Mouse (Mus musculus): ENCODE data around the gene Pgpep1.
A peak's percentile ranks its signal among the peaks of the same experiment; 100 is the strongest.

Pgpep1 gene

GRCm38 (mm10) chr8:70659604-70660272 is 450 bp downstream of the Pgpep1 start:
- DNase-seq (ENCODE audit: low spot score in 2 of 2), result peak; percentile 53 to 68

GRCm38 (mm10) chr8:70658897-70659603 is 1.1 kb downstream of the Pgpep1 start:
- peak; percentile 65 for DNase-seq (ENCODE audit: low spot score in 2 of 2)

GRCm38 (mm10) chr8:70657739-70658138 is 2.4 kb downstream of the Pgpep1 start:
- no peak for DNase-seq (ENCODE audit: low spot score in 2 of 2)

- DNase-seq (ENCODE audit: low spot score in 2 of 2), result no peak
Measured at GRCm38 (mm10) chr8:70657214-70657613, 3.0 kb downstream of the Pgpep1 start.

- no peak for DNase-seq (ENCODE audit: low spot score in 2 of 2)
Measured at GRCm38 (mm10) chr8:70656193-70656790, 3.9 kb downstream of the Pgpep1 start.

GRCm38 (mm10) chr8:70655469-70655868 is 4.7 kb downstream of the Pgpep1 start:
- DNase-seq (ENCODE audit: low spot score in 2 of 2), result no peak

- peak in 1 of 2 experiments; percentile 52 for DNase-seq (ENCODE audit: low spot score in 2 of 2)
Measured at GRCm38 (mm10) chr8:70654121-70654520, 6.1 kb downstream of the Pgpep1 start.

- DNase-seq (ENCODE audit: low spot score in 2 of 2), result peak; percentile 76 to 81
Measured at GRCm38 (mm10) chr8:70653226-70653625, 7.0 kb downstream of the Pgpep1 start.

GRCm38 (mm10) chr8:70650351-70650750 is 9.8 kb downstream of the Pgpep1 start:
- no peak for DNase-seq (ENCODE audit: low spot score in 2 of 2)

GRCm38 (mm10) chr8:70649324-70649723 is 10.9 kb downstream of the Pgpep1 start:
- no peak for DNase-seq (ENCODE audit: low spot score in 2 of 2)

GRCm38 (mm10) chr8:70648921-70649320 is 11.3 kb downstream of the Pgpep1 start:
- no peak for DNase-seq (ENCODE audit: low spot score in 2 of 2)

GRCm38 (mm10) chr8:70648164-70648442 is 12.1 kb downstream of the Pgpep1 start:
- no peak for DNase-seq (ENCODE audit: low spot score in 2 of 2)

GRCm38 (mm10) chr8:70647343-70648163 is 12.6 kb downstream of the Pgpep1 start:
- DNase-seq (ENCODE audit: low spot score in 2 of 2), result no peak

GRCm38 (mm10) chr8:70646775-70647174 is 13.4 kb downstream of the Pgpep1 start:
- DNase-seq (ENCODE audit: low spot score in 2 of 2), result no peak

- no peak for DNase-seq (ENCODE audit: low spot score in 2 of 2)
Measured at GRCm38 (mm10) chr8:70646369-70646768, 13.8 kb downstream of the Pgpep1 start.

GRCm38 (mm10) chr8:70645501-70646224 is 14.5 kb downstream of the Pgpep1 start:
- DNase-seq (ENCODE audit: low spot score in 2 of 2), result no peak

GRCm38 (mm10) chr8:70644065-70644464 is 16.1 kb downstream of the Pgpep1 start:
- DNase-seq (ENCODE audit: low spot score in 2 of 2), result peak in 1 of 2 experiments; percentile 37

- no peak for DNase-seq (ENCODE audit: low spot score in 2 of 2)
Measured at GRCm38 (mm10) chr8:70643019-70643418, 17.2 kb downstream of the Pgpep1 start.

GRCm38 (mm10) chr8:70638752-70639151 is 21.4 kb downstream of the Pgpep1 start:
- no peak for DNase-seq (ENCODE audit: low spot score in 2 of 2)

- DNase-seq (ENCODE audit: low spot score in 2 of 2), result no peak
Measured at GRCm38 (mm10) chr8:70636838-70637237, 23.4 kb downstream of the Pgpep1 start.

GRCm38 (mm10) chr8:70635527-70635926 is 24.7 kb downstream of the Pgpep1 start:
- DNase-seq (ENCODE audit: low spot score in 2 of 2), result peak in 1 of 2 experiments; percentile 49
